Mouse (Mus musculus) inflammation-experienced regulatory T-cells, adult 6 months (primary cell): ENCODE measurements around the gene Plin5. TPM values are rescaled to one million over a fixed set of nuclear protein-coding genes. Genes with fewer than 3 reads are reported as not detected.

ENCODE experiments used
- ATAC-seq: one replicate; pipeline ENCODE4 v1.8.0; 2017
- polyA plus RNA-seq, 3 experiments: library from polyadenylated mRNA; unstranded; fragments of 100-300 nt; shearing (Covaris generic); gene quantifications; one replicate each; pipeline ENCODE4 v1.2.1; 2017

Gene Plin5
- polyA plus RNA-seq: under 1 TPM in 1 of 3 experiments, not detected in 2; 0.16 TPM

GRCm38 (mm10) chr17:56117251-56117710 is at the start of gene Plin5:
Gene Plin5, minus strand, starts transcription at chr17:56117596.
- ATAC-seq: no peak

DNA sequence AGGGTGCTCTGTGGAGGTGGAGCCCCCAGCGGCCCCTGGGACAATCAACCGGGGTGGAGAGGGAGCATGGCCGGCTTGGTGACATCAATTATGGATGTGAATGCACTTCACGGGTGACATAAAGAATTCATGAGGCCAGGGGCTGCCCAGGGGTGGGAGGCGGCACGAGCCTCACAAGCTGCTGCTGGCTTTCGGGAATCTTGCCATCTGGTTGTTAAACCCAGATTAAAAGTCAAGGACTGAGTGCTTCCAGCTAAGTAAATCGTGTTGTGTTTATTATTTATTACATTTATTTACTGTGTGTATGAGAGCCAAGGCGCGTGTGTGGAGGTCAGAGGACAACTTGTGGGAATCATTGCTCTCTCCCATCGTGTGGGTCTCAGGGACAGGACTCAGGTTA is 48.3 kb upstream of the Plin5 start:
- no peak for ATAC-seq

DNA sequence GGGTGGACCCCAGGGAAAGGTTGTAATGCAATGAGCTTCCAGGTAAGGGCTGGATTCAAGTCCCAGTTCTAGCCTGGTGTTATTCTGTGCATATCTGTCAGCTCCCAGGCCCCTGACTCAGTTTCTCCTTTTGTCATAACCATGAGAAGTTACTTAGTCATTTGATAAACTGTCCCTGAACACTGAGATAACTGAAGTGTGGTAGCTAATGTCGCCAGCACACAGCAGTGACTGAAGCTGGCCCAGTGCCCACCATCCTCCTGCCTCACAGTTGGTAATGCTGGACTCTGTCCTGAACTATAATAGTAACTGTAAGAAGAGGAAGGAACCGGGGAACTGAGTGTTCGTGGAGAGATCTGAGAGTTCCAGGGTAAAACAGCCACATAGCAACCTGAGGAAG is 47.1 kb upstream of the Plin5 start:
- no peak for ATAC-seq

DNA sequence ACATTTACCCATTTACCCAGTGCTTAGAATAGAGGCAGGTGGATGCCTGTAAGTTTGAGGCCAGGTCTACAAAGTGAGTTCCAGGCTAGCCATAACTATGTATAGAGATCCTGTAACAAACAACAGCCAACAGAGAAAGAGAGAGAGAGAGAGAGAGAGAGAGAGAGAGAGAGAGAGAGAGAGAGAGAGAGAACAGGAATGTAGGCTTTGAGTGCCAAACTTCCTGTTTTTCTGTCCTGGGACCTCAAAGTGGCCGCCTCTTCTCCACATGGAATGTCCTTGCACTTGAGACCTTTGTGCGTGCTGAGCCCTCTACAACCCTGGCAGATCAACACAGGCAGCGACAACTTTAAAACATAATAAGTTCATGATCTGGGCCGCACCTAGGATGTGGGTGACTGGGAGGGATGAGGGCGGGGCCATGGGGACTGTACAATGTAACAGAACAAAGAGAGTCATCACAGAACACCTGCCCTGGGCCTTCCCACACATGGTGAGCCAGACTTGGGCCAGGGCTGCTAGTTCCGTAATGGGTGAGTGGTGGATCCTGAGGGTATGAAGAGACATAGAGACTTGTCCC is 46.2 kb upstream of the Plin5 start:
- ATAC-seq: peak; percentile 82

DNA sequence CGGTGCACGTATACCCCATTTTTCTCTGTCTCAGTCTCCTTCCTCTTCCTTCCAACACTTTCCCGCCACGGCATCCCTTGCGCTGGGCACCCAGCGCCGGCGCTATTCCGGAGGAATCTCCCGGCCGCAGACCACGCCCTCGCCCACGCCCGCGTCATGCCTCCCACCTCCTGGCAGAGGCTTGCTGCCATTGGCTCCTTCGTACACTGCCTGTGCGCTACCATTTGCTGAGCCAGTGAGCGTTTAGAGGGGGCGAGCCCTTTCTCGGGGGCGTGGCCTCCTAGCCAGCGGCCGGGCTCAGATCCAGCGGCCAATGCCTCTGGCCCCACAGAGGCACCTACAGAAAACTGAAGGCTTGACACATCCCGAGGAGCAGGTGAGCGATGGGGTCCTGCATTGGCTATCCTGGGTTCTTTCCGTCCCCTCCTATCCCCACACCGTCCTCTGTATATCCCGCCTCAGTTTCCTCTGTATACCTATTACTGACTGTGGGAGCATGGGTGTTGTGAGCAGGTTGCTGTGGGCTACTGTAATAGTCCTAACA is 44.9 kb upstream of the Plin5 start, which contains the start of gene Tnfaip8l1:
Gene Tnfaip8l1, plus strand, starts transcription at position 247 of the 544 bp plus-strand sequence.
- peak; percentile 90 for ATAC-seq

DNA sequence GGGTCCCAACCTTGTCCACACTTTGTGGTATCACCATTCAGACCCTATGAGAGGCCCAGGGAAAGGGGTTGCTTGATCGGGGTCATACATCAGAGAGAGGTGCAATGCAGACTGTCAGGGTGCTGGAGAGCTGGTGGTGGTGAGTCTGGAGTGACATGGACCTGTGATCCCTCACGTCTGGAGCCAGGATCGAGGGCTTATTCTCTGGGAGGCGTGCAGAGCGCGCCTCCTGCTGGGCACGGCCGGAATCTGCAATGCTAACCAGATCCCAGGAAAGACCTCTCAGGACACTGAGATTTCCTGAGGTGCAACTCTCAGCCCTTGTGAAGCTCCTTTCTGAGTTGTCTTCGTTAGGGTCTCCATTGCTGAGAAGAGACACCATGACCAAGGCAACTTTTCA is 42.3 kb upstream of the Plin5 start:
- no peak for ATAC-seq

- no peak for ATAC-seq
Measured at GRCm38 (mm10) chr17:56153643-56154042, 36.2 kb upstream of the Plin5 start.

DNA sequence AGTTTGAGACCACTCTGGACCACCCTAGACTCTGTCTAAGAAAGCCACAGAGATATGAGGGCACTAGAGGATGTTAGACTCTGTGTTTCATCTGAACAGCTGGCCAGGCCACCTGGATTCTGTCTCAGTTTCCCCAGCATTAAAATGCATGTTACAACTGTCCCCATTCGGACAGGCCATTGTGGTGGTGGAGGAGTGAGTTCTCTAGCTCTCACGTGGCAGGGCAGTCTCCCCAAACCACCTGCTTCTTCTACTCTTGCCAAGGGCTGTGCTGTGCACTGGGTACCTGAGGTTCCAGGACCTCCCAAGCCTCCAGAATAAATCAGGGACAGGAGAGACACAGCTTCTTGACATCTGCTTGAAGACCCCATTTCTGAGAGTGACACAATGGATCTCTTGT is 32.5 kb upstream of the Plin5 start:
- no peak for ATAC-seq

- ATAC-seq: no peak
Measured at GRCm38 (mm10) chr17:56148790-56149618, 31.6 kb upstream of the Plin5 start.

DNA sequence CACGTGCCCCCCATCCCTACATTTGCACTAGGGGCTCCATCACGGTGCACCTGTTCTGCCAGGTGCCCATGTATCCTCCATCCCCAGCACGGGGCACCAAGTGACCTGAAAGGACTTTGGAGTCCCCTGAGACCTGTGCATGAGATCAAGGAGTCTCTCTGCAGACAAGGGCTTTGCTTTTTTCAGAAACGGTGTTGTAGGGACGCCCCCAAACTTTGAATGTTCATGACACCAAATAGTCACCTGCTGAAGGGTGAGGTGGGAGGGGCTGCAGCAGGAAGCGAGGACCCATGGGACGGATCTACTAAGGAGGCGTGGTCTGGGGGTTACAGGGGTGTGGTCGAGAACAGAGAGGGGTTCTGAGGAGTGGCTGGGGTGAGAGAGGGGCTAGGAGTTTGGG is 30.9 kb upstream of the Plin5 start:
- no peak for ATAC-seq

GRCm38 (mm10) chr17:56147420-56147819 is 30.0 kb upstream of the Plin5 start:
- no peak for ATAC-seq

DNA sequence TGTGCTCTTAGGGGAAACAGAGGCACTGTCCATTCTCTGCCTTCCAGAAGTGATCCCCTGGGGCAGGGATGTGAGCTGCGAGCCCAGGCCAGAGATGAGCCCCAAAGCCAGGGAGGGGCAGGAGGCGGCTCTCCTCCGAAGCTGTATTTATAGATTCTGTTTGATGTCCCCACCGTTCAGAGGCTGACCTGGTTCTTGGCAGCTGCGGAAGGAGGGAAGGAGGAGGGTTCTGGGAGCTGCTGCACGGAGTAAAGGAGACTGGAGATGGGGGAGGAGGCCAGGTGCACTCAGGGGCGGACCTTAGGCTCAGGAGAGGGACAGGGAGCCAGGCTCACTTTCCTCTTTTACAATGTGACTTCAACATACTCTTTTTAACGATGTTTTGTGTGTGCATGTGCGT is 28.7 kb upstream of the Plin5 start:
- ATAC-seq: no peak

DNA sequence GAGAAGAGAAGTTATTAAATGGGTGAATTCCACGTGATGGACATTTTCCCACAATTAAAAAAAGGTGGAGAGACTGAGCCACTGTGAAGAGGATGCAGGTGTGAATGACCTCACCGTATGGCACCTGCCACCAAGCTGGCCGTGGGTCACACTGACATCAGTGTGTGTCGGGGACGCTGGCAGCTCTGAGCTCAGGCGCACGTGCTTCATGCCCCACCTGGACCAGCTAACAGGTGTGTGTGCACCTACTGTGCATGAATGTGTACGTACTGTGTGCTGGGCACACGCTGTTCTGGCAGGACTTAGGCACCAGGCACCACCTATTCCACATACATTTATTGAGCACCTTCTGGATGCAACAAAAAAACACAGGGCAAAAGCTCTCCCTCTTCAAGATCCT is 27.1 kb upstream of the Plin5 start:
- no peak for ATAC-seq

GRCm38 (mm10) chr17:56141702-56142605 is 24.6 kb upstream of the Plin5 start:
- no peak for ATAC-seq

- peak; percentile 55 for ATAC-seq
Measured at GRCm38 (mm10) chr17:56139858-56140595, 22.6 kb upstream of the Plin5 start, which contains the start of gene Sema6b. Gene Sema6b, minus strand, starts transcription at chr17:56140343.

DNA sequence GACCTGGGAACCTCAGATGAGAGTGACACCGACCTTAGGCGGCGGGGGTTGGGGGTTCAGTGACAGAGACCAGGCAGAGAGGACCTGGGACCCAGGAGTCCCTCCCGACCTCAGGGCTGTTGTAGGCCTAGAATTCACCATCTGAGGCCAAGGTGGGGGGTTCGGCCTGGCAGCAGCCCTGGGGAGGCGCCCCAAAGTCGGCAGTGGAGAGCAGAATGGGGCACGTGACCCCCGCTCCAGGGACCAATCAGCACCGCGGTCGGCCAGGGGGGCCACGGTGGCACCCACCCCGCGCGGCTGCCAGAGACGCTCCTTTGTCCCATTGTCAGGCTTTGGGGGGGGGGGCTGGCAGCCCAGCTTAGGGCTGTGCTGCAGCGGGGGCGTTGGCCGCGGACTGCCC is 22.0 kb upstream of the Plin5 start:
- no peak for ATAC-seq

GRCm38 (mm10) chr17:56137839-56138613 is 20.6 kb upstream of the Plin5 start:
- ATAC-seq: no peak

DNA sequence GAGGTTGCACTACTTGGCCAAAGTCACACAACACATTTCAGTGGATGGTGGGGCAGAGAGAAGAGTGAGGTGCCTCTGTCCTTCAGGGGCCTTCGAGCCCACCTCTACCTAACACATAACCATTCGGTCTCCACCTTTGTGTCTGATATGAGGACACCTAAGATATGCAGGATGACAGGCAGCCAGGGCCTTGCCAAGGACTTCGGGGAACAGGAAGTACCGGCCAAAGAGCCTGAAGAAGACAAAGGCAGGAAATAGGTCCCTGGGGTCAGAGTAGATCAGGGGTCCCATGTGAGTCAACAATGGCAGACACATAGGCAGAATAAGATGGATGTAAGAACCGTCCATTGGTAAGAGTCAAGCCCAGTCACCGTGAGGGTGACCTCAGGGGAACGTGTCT is 19.2 kb upstream of the Plin5 start:
- ATAC-seq: no peak

DNA sequence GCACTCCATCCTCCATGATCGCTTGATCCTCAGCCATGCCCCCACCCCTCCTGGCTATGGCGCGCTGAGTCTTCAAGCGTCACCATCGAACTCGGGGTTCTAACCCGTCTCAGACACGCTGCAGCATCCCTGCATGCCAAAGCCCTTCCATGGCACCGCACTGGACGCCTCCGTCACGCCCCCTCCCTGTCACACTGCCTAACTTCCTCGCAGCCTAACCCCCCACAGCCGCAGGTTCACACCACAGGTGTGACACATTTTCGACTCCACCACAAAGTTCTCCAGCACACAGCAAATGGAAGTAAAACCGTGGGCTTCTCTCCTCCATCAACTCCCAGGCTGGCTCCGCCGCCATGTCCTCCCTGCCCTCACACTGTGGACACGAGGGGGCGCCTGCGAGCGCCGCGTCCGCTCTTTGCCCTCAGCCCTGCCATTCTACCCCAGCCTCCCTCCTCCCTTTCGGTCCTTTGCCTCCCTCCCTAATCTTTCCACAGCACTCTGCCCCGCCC is 17.1 kb upstream of the Plin5 start:
- ATAC-seq: peak; percentile 73

GRCm38 (mm10) chr17:56133457-56134363 is 16.3 kb upstream of the Plin5 start:
- peak; percentile 19 for ATAC-seq
